Mouse (Mus musculus): ENCODE measurements around the gene Tmem159. TPM values are rescaled to one million over a fixed set of nuclear protein-coding genes. Genes with fewer than 3 reads are reported as not detected.

Tmem159 gene
- polyA plus RNA-seq, 2 experiments, result 11.7 to 22.0 TPM

GRCm38 (mm10) chr7:120116976-120117375 is 14.8 kb downstream of the Tmem159 start:
- no peak overlapping the region for H3K27ac ChIP-seq (replicated peaks; ENCODE audit: low read depth, low read length)
- no peak for TF ChIP-seq POLR2A (IDR thresholded peaks at IDR 0.05; ENCODE audit: borderline replicate concordance, extremely low read depth, insufficient read depth, insufficient read length)
- peak; percentile 37; the same call in 1 of the 2 replicates for ATAC-seq (ENCODE audit: low FRiP score, low read depth)

GRCm38 (mm10) chr7:120117529-120117928 is 15.4 kb downstream of the Tmem159 start:
- WGBS, result 26% methylated on average over 6 of the region's 6 CpGs
- H3K27ac ChIP-seq (replicated peaks; ENCODE audit: low read depth, low read length), result no peak overlapping the region

More at GRCm38 (mm10) chr7:120116976-120117375, 14.8 kb downstream of the Tmem159 start:
- no peaks in the 10 kb centered on the region for H3K27me3 ChIP-seq (ENCODE audit: control insufficient read depth, insufficient read depth, low read length)
- peaks cover 6% of the 10 kb centered on the region for H3K4me1 ChIP-seq (ENCODE audit: control insufficient read depth, insufficient read depth, low read length)
- H3K9ac ChIP-seq (ENCODE audit: low read depth, low read length, severe bottlenecking), result no peak overlapping the region
- H3K36me3 ChIP-seq (ENCODE audit: control insufficient read depth, insufficient read depth, low read length), result peaks cover 10% of the 10 kb centered on the region; the same call in 1 of the 2 replicates
- WGBS, result 58% methylated on average over 5 of the region's 5 CpGs
- no peak overlapping the region for H3K4me3 ChIP-seq (replicated peaks; ENCODE audit: low read length)
- no peak overlapping the region for H3K4me2 ChIP-seq (replicated peaks; ENCODE audit: low read depth, low read length, severe bottlenecking)
- no peaks in the 10 kb centered on the region for H3K9me3 ChIP-seq (ENCODE audit: control insufficient read depth, low read length)
- DNase-seq (ENCODE audit: low spot score), result peak; percentile 47

GRCm38 (mm10) chr7:120123776-120124175 is 21.6 kb downstream of the Tmem159 start:
- Histone ChIP-seq H3K27me3 (ENCODE audit: control insufficient read depth, insufficient read depth, low read length) (no peaks in the 10 kb centered on the region), H3K4me3 (replicated peaks; ENCODE audit: low read length) (no peak overlapping the region), H3K27ac (replicated peaks; ENCODE audit: low read depth, low read length) (no peak overlapping the region), H3K36me3 (ENCODE audit: control insufficient read depth, insufficient read depth, low read length) (peaks cover 10% of the 10 kb centered on the region; the same call in 1 of the 2 replicates), H3K9ac (ENCODE audit: low read depth, low read length, severe bottlenecking) (no peak overlapping the region), H3K4me2 (replicated peaks; ENCODE audit: low read depth, low read length, severe bottlenecking) (no peak overlapping the region), H3K9me3 (ENCODE audit: control insufficient read depth, low read length) (no peaks in the 10 kb centered on the region), H3K4me1 (ENCODE audit: control insufficient read depth, insufficient read depth, low read length) (peaks cover 19% of the 10 kb centered on the region)
- 90% methylated on average over 4 of the region's 4 CpGs for WGBS
- TF ChIP-seq POLR2A (IDR thresholded peaks at IDR 0.05; ENCODE audit: borderline replicate concordance, extremely low read depth, insufficient read depth, insufficient read length), result no peak
- DNase-seq (ENCODE audit: low spot score) (no peak), ATAC-seq (ENCODE audit: low FRiP score, low read depth) (no peak)

More at GRCm38 (mm10) chr7:120117529-120117928, 15.4 kb downstream of the Tmem159 start:
- no peak for TF ChIP-seq POLR2A (IDR thresholded peaks at IDR 0.05; ENCODE audit: borderline replicate concordance, extremely low read depth, insufficient read depth, insufficient read length)
- Histone ChIP-seq H3K4me1 (ENCODE audit: control insufficient read depth, insufficient read depth, low read length) (peaks cover 6% of the 10 kb centered on the region), H3K4me2 (replicated peaks; ENCODE audit: low read depth, low read length, severe bottlenecking) (no peak overlapping the region), H3K9me3 (ENCODE audit: control insufficient read depth, low read length) (no peaks in the 10 kb centered on the region), H3K4me3 (replicated peaks; ENCODE audit: low read length) (no peak overlapping the region), H3K9ac (ENCODE audit: low read depth, low read length, severe bottlenecking) (no peak overlapping the region), H3K27me3 (ENCODE audit: control insufficient read depth, insufficient read depth, low read length) (no peaks in the 10 kb centered on the region), H3K36me3 (ENCODE audit: control insufficient read depth, insufficient read depth, low read length) (peaks cover 10% of the 10 kb centered on the region; the same call in 1 of the 2 replicates)
- DNase-seq (ENCODE audit: low spot score) (no peak), ATAC-seq (ENCODE audit: low FRiP score, low read depth) (no peak)

- no peak overlapping the region for H3K4me3 ChIP-seq (replicated peaks; ENCODE audit: low read length)
- peak; percentile 79 for DNase-seq (ENCODE audit: low spot score)
- H3K4me2 ChIP-seq (replicated peaks; ENCODE audit: low read depth, low read length, severe bottlenecking), result no peak overlapping the region
- peaks cover 8% of the 10 kb centered on the region; the same call in 1 of the 2 replicates for H3K36me3 ChIP-seq (ENCODE audit: control insufficient read depth, insufficient read depth, low read length)
- 0% methylated on average over 3 of the region's 3 CpGs for WGBS
- H3K9me3 ChIP-seq (ENCODE audit: control insufficient read depth, low read length), result no peaks in the 10 kb centered on the region
- H3K27ac ChIP-seq (replicated peaks; ENCODE audit: low read depth, low read length), result 0 out of 2 replicates have a peak overlapping the region, but pooled peaks have one; percentile 7
- H3K27me3 ChIP-seq (ENCODE audit: control insufficient read depth, insufficient read depth, low read length), result no peaks in the 10 kb centered on the region
- H3K4me1 ChIP-seq (ENCODE audit: control insufficient read depth, insufficient read depth, low read length), result peaks cover 19% of the 10 kb centered on the region
- no peak overlapping the region for H3K9ac ChIP-seq (ENCODE audit: low read depth, low read length, severe bottlenecking)
- TF ChIP-seq POLR2A (IDR thresholded peaks at IDR 0.05; ENCODE audit: borderline replicate concordance, extremely low read depth, insufficient read depth, insufficient read length), result no peak
- ATAC-seq (ENCODE audit: low FRiP score, low read depth), result peak; percentile 62
Measured at GRCm38 (mm10) chr7:120124844-120125243, 22.7 kb downstream of the Tmem159 start.

GRCm38 (mm10) chr7:120126976-120127685 is 25.0 kb downstream of the Tmem159 start:
- 10% methylated on average over 5 of the region's 5 CpGs for WGBS
- Histone ChIP-seq H3K9ac (ENCODE audit: low read depth, low read length, severe bottlenecking) (no peak overlapping the region), H3K27me3 (ENCODE audit: control insufficient read depth, insufficient read depth, low read length) (no peaks in the 10 kb centered on the region), H3K27ac (replicated peaks; ENCODE audit: low read depth, low read length) (0 out of 2 replicates have a peak overlapping the region, but pooled peaks have one; percentile 15), H3K4me2 (replicated peaks; ENCODE audit: low read depth, low read length, severe bottlenecking) (0 out of 2 replicates have a peak overlapping the region, but pooled peaks have one; percentile 6), H3K4me3 (replicated peaks; ENCODE audit: low read length) (no peak overlapping the region), H3K9me3 (ENCODE audit: control insufficient read depth, low read length) (no peaks in the 10 kb centered on the region), H3K36me3 (ENCODE audit: control insufficient read depth, insufficient read depth, low read length) (no peaks in the 10 kb centered on the region), H3K4me1 (ENCODE audit: control insufficient read depth, insufficient read depth, low read length) (peaks cover 19% of the 10 kb centered on the region)
- no peak for TF ChIP-seq POLR2A (IDR thresholded peaks at IDR 0.05; ENCODE audit: borderline replicate concordance, extremely low read depth, insufficient read depth, insufficient read length)
- ATAC-seq (ENCODE audit: low FRiP score, low read depth), result peak; percentile 66
- DNase-seq (ENCODE audit: low spot score), result peak; percentile 66

All from limb, embryonic 14.5 days (tissue).